Mouse (Mus musculus): ENCODE data around the gene Bud13. TPM values are rescaled to one million over a fixed set of nuclear protein-coding genes. Genes with fewer than 3 reads are reported as not detected.

The Bud13 gene
- 5.5 TPM for polyA plus RNA-seq (2014; fragmentation: Illumina TruSeq; extraction: RNeasy Lipid Tissue Mini Kit (QIAGEN cat#74804); ENCODE audit: low read depth, low replicate concordance)

GRCm38 (mm10) chr9:46282631-46283436, at the start of gene Bud13:
TSS of gene Bud13 (plus strand) at chr9:46283008.

GRCm38 (mm10) chr9:46235596-46235648, 47.4 kb upstream of the Bud13 start, which contains the start of gene Apoc3:
TSS of gene Apoc3 (minus strand) at chr9:46235636.

DNA sequence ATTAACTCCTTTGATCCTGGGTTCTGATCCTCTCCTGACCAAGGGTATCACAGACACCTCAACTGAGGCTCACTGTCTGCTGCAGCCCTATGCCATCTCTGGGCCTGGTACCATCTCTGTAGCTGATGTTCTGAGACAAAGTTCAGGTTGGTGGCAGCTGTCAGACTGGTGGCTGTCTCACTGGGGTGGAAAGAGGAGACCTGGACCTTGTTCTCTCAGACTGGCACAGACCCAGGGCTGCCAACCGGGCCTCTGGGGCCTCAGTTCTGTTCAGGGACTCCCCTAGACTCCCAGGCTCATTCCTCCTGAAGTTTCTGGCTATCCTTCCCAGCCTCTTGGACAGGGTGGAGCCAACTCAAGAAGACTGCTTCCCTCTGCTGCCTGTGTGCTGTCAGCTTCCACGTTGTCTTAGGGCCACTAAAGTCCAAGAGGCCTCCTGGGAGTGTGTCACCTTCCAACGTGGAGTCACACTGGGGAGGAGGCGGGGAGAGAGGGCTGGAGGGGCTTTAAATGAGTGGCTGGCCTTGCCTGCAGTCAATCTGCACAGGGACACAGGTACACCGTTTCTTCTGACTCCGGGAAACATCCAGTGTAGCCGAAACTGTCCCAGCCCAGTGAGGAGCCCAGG, 42.2 kb upstream of the Bud13 start, which contains the start of gene Apoa4:
Apoa4 (plus strand) TSS at position 171 of the 628 bp plus-strand sequence.

DNA sequence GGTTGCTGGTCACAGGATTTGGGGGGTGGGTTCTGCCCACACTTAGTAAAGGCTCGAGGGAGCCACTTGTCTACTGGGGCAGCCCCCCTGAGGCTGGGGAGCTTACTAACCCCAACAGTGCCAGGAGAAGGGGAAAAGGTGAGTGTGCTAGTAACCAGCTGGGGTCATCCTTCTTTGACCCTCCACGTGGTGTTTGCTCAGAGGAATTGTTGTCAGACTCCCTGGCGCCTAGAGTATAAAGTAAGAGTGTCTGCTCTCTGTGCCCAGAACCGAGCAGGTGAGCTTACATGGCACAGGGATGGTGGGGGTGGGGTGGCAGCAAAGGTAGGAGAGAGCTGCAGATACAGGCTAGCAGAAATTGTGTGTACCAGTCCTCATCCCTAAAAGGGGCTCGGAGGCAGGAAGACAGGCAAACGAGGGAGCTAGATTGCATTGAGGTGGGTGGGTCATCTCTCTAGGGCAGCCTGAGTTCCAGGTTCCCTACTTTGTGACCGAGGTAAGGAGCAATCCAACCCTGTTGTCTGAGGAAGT, 14.4 kb upstream of the Bud13 start, which contains the start of gene Apoa5:
Apoa5 (plus strand) TSS at position 291 of the 531 bp plus-strand sequence.

DNA sequence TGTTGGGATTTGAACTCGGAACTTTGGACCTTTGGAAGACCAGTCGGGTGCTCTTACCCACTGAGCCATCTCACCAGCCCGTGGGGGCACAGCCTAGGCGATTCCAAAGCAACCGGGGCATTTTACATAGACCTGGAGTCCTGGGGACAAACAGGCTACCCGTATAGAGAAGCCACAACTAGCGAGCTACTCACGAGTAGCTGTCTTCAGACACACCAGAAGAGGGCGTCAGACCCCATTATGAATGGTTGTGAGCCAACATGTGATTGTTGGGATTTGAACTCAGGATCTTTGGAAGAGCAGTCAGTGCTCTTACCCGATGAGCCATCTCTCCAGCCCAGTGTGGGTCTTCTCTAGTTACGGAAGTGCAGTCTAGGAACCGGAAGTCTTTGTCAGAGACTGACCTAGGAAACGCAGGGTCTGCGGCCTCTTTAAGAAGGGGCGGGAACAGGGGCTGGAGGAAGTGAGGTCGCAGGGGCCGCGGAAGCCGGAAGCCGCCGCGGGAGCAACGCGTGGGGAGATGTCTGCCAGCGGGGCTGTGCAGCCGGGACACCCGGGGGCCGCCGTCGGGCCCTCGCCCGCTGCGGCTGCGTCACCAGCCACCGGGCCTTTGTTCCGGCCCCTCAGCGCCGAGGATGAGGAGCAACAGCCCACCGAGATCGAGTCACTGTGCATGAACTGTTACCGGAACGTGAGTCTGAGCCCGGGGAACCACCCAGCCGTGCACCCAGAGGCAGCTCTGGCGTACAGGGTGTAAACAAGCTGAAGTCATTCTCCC, 9.9 kb upstream of the Bud13 start, which contains the start of gene Zpr1:
Zpr1 (plus strand) TSS at position 388 of the 778 bp plus-strand sequence.

GRCm38 (mm10) chr9:46319886-46320285, 37.1 kb downstream of the Bud13 start, which contains the start of gene 4931429L15Rik:
TSS of gene 4931429L15Rik (minus strand) at chr9:46319986.

Other genes with a start within 250 kb of the Bud13 start
- gene Apoa1, start 54.4 kb upstream of the Bud13 start, polyA plus RNA-seq (2014; fragmentation: Illumina TruSeq; extraction: RNeasy Lipid Tissue Mini Kit (QIAGEN cat#74804); ENCODE audit: low read depth, low replicate concordance), result not detected
- gene Apoc3, start 47.4 kb upstream of the Bud13 start, polyA plus RNA-seq (2014; fragmentation: Illumina TruSeq; extraction: RNeasy Lipid Tissue Mini Kit (QIAGEN cat#74804); ENCODE audit: low read depth, low replicate concordance), result not detected
- gene Apoa4, start 42.3 kb upstream of the Bud13 start, polyA plus RNA-seq (2014; fragmentation: Illumina TruSeq; extraction: RNeasy Lipid Tissue Mini Kit (QIAGEN cat#74804); ENCODE audit: low read depth, low replicate concordance), result not detected
- gene Apoa5, start 14.4 kb upstream of the Bud13 start, polyA plus RNA-seq (2014; fragmentation: Illumina TruSeq; extraction: RNeasy Lipid Tissue Mini Kit (QIAGEN cat#74804); ENCODE audit: low read depth, low replicate concordance), result not detected
- gene Zpr1, start 9.9 kb upstream of the Bud13 start, polyA plus RNA-seq (2014; fragmentation: Illumina TruSeq; extraction: RNeasy Lipid Tissue Mini Kit (QIAGEN cat#74804); ENCODE audit: low read depth, low replicate concordance), result 38.8 TPM
- gene 4931429L15Rik, start 37.0 kb downstream of the Bud13 start, polyA plus RNA-seq (2014; fragmentation: Illumina TruSeq; extraction: RNeasy Lipid Tissue Mini Kit (QIAGEN cat#74804); ENCODE audit: low read depth, low replicate concordance), result 100 TPM

Measured in testis, adult 10 weeks (tissue).